Mouse (Mus musculus): ENCODE results near the gene Tubb4b.

DNA sequence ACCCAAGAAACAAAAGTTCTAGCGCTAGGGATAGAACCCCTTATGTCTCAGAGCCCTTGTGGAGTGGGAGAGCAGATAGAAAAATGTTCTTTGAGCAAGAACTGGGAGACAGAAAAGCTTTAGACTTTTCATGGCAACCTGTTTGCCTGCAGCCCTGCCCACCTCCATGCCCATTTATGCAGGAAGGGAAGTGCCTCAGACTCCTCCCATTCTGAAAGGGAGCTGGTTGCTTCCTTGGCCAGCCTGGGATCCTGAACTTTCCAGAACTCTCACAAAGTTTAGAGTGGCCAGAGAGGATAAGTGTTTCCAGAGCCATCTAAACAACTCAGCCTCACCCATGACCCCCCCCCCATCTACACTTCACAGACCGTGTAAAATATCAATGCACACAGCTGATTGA lies 27.3 kb downstream of the Tubb4b start:
- TF ChIP-seq CTCF (IDR thresholded peaks at IDR 0.05; ENCODE audit: low read depth, low read length) (no peak), EP300 (IDR thresholded peaks at IDR 0.05; ENCODE audit: insufficient read depth, low read depth, low read length) (no peak), POLR2A (IDR thresholded peaks at IDR 0.05; ENCODE audit: insufficient read depth, low read length) (no peak)

All from ES-Bruce4 (cell line).